Mouse (Mus musculus) adipocyte (in vitro differentiated cells): ENCODE results near the gene Best1.

ENCODE experiments used
- DNase-seq: peaks from one replicate; pipeline ENCODE4 v3.0.0-alpha.2; 2016; ENCODE audit warnings: low spot score

The Best1 gene

DNA sequence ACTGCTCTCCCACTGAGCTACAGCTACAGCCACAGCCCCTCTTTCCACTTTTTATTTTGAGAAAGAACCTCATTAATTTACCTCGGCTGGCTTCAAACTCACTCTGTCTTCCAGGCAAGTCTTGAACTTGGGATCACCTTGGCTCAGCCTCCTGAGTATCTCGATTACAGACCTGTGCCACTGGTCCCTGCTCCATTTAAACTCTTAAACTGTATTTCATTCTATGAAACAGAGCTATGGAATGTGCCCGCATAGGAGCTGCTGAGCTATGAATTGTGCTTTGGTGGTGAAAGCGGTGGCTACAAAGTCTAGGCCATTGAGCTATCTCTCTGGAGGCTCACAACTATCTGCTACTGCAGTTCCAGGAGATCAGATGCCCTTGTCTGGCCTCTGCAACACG, 43.5 kb downstream of the Best1 start:
- no peak for DNase-seq

DNA sequence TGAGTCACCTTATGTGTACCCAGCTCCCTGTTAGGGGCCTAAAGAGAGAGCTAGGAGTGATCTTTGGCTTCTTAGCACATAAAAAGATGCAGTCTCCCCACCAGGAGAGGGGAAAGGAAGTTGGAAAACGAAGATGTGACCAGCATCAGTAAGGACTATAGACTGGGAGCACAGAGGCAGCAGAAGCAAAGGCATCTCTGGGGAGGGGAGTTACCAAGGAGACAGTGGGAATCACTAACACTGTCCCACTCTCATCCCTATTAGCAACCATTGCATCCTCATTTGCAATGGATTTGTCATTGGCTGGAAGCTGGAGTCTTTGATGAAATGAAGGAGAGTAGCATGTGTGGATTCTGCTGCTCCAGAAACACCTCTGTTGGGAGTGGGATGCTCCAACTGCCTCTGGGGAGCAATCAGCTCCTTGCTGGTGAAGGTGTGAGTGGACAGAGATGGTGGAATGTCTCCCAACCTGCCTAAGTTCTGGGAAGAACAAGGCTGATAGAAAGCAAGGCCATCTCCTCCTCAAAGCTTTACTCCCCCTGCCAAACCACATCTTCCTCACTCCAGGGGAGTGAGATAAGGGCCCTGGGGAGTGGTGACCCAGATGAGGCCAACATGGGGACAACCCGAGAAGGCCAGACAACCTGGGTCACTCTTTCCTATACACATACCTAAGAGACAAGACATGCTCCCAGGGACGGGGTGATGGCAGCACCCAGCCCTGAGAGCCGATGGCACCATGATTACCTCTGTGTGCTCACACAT, 44.6 kb downstream of the Best1 start:
- DNase-seq = no peak

DNA sequence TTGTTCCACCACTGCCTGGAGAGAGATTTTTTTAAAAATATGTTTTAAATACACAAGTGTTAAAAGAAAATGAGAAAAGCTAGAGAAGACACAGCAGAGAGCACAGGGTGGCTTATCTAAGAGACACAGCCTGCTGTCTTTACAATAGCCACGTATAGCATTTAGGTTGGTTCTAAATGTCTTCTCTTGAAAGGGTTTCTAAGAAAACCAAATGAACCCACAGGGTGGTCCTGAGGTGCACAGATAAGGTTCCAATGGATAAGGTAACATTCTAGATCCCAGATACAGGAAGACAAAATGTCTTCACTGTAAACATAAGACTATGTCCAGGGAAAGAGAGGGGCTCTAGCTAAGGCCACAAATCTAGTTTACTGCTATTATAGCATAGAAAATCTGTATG, 46.0 kb downstream of the Best1 start:
- DNase-seq = no peak

DNA sequence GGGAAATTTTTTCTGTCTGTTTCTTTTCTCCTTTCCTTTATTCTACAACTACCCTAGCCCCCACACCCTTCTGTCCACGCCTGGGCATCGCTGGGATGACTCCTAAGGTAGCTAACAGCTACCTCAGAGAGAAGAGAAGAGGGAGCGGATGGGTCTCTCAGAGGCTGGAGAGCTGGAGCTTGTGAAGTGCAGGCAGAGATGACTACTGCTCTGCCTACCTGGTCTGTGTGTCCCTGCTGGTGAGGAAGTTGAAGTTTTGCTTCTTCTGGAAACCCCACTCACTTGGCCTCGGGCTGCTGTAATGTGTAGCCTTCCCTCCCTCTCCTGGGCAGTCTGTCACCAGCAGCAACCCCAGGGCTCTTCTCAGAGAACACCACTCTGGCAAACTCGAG, 46.6 kb downstream of the Best1 start:
- DNase-seq = no peak

DNA sequence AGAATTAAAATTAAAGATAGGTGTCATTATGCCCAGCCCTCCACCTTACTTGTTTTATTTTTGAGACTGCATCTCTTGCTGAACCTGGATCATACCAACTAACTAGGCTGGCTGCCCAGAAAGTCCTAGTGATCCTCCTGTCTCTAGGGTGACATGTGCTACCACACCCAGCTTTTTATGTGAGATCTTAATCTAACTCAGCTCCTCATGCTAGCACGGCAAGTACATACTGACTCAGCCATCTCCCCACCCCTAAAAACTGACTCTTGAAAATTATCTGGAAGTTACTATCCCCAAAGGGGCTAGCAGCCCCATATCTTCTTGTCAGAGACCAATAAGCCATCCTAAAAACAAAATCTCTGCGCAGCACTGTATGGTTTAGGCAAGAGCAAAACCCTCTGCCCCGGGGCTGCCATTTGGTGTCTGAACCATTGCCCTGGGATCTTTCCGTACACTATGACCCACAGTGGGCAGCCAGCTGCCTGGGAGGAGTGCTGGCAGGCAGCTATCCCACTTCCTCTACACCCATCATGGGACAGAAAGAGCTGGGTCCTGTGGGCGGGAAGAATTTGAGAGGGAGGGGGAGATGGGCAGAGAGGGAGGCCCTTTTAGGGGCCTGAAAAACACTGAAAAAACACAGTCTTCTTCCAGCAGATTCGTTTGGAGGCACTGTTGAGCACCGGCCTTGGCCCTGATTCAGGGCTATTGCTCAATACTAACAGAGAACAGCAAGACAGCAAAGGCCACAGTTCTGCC, 47.2 kb downstream of the Best1 start:
- DNase-seq = peak; percentile 100

DNA sequence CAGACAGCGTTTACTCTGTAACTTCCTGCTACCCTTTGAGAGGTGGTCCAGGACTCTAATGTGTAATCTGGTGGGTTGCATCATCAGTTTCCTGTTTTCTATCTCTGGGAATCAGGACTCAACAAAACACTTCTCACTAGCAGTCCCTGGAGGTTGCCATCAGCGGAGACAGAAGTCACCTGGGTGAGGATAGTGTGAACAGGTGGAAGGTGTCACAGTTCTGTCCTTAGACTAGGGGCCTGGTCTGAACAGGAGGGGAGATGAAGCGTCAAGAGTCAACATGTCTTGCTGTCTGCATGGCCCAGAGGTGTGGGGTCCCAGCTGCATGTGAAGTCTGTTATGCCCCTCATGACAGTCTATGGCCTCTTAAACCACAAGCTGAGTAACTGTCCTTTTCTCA, 48.5 kb downstream of the Best1 start:
- DNase-seq = no peak

DNA sequence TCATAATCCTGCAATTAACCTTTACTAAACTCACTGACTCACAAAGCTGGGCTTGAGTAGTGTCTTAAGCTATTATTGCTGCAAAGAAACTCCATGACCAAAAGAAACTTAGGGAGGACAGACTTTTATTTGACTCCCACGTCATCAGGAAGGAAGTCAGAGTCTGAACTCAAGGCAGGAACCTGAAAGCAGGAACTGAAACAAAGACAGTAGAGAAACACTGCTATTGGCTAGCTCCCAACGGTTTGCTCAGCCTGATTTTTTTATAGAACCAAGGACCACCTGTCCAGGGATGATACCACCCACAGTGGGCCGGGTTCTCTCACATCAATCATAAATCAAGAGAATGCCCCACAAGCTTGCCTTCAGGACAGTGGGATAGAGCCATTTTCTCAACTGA, 49.0 kb downstream of the Best1 start:
- DNase-seq = no peak

DNA sequence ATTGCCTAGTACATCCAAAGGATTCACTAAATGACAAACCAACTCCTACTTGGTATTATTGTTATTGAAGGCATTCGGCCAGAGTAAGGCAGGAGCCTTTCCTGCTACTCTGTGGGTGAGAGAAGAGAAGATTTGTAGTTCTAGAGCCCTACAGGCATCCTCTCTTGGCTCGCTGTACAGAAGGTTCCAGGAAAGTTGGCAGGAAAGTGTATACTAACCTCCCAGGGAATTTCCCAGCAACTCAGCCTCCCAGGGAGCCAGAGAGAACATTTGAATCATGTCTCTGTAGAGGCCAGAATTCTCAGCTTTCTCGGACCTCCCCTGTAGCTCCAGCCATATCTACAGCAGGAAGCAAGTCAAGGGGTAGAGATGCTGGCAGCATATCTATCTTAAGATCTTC, 54.4 kb downstream of the Best1 start:
- peak; percentile 94 for DNase-seq

DNA sequence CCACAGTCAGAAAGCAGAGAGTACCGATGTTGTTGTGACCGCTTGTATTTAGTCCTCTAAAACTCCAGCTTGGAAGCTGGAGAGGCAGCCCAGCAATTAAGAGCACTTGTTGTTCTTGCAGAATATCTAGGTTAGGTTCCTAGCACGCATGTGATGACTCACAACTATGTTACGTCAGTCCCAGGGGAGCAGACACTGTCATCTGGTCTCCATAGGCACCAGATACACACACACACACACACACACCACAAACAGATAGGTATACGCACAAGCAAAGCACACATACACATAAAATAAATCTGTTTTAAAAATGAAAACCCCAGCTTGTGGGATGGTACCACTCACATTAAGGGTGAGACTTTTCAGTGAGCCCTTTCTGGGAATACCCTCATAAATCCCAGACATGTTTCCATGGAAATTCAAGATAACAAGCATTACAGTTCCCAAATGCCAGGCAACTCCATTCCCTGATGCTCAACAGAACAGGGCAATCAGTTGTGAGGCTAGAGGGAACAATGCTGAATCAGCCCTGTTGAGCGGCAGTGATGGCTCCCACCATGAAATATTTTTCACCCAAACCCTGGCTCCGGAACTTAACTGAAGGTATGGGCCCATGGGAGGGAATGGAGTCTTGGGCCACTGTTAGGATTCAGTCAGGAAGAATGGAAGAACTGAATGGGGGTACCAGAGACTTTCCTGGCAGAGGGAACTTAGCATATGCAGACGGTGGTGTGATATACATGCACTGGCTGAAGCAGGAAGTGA, 55.5 kb downstream of the Best1 start:
- peak; percentile 74 for DNase-seq

DNA sequence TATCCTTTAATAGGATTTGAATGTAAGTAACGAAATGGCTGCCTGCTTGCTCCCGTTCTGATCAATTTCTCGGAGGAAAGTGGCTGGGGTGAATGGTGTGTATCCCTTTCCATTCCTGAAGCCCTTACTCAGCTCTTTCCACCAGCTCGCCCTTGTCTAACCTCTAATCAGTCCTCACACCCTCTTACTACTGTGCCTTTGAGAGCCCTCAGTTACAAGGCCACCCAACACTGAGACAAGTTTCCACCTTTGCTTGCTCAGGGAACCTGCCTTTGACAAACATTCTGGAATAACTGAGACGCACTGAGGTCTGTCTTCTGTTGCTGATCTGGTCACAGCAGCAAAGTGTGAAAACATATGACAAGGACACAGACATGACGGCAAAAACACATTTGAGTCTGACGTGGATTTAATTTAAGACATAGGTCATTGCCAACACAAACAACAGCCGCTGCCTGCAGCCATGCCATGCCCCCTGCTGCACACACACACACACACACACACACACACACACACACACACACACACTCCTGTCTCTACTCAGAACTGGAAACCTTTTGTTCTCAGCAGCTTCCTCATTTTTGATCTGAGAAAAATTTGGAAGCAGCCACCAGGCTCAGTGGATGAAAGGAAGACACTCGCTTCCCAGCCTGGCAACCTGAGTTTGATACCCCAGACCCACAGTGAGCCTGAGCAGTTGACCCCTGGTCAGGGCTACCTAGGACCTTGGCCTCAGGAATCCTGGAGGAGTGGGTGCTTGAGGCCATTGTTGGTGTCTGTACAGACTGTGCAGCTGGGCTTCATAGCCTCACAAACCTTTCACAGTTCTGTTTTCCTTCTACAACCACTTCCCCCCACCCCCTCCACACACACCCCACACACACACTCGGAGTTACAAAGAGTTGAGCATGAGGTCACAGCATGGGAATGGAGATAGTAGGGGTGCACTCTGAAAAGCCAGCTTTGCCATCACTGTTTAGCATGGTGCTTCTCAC, 58.6 kb downstream of the Best1 start:
- no peak for DNase-seq

DNA sequence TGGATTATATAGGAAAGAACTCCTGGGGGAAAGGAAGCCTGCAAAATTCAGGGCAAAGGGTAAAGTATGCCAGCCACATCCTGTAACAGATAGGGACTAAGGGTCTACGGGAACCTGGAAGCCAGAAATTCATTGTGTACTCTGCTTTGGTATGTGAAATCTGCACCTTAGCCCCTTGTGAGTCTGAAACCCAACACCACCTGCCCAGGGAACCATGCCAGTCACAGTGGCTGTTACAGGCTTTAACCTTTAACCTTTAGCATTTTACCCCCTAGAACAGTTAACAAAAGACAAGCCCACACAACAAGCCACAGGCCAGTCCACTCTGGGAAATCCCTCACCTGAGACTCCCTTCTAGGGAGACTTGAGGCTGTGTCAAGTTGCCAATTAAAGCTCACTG, 59.6 kb downstream of the Best1 start:
- DNase-seq = no peak

DNA sequence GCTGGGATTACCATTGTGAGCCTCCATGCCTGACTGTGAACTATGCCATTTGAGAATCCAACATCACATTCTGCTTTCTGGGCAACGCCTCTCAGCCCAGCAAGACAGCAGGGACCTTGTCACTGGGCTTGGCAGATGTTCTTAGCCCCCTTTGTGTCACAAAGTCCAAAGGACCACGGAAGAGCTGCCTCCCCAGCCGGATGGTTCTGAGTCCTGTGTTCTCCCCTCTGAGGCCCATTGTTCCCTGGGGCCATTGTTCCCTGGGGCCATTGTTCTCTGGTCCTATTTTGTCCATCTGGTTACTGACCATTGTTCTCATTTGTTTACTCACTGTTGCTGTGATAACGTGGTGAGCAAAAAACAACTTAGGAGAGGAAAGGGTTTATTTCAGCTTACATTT, 60.5 kb downstream of the Best1 start:
- DNase-seq = no peak

DNA sequence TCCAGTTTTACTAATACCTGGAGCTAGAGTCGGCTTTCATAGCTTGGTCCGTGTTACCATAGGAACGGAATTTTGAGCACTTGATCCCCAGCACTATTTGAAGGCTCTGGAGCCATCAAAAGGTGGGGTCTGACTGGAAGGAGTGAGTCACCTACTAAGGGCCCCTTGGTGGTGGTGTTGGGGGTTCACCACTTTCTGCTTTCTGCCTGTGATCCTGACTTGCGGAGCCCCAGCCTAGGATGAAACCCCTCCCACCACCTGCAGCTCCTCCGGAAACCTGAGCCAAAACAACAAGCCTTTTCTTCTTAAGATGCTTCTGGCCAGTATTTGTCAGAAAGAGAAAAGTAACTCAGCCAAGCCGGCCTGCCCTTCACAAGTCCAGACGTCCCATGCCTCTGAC, 61.6 kb downstream of the Best1 start:
- DNase-seq = no peak

DNA sequence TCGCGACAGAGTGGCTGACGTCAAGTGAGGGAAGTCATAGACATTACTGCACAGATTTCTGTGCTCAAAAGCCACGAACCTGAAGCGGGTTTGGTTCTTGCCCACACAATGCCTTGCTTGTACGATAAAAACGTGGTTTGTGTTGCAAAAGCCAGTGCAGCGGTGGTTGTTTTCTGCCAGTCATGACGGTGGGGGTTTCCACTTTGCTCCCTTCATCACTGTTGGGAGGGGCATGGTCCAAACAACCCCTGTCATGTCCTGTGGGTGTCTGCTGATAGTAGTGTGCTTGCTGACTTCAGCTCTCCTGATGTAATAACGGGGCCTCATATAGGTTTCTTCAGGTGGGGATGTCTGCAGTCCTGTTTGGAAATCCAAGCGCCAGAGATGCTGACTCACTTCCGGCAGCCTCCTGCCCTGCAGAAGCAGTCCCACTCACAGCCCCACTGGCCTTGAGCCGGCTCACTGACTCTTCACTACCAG, 62.6 kb downstream of the Best1 start:
- DNase-seq = no peak

DNA sequence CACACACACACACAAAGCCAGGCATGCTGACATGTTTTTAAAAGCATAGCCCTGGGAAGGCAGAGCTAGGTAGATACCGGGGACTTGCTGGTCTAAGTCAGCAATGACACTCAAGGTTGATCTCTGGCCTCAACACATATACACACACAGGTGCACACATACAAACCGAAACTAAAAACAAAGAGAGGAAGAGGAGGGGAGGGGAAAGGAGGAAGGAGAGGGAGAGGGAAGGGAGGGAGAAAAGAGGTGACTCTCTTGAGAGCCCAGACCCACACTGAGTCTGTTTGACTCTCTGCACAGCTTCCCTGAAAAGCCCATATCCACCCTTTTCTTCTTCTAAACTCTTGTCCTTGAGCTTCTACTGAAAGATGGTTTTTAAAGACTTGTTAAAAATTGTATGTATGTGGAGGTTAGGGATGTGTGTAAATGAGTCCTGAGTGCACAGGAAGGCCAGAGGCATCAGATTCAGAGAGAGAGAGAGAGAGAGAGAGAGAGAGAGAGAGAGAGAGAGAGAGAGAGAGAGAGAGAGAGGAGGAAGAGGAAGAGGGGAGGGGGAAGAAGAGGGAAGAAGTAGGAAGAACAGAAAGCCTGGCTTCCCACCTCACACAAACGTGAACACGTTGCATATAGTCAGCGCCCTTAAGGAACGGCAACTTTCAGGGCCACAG, 63.1 kb downstream of the Best1 start:
- no peak for DNase-seq

DNA sequence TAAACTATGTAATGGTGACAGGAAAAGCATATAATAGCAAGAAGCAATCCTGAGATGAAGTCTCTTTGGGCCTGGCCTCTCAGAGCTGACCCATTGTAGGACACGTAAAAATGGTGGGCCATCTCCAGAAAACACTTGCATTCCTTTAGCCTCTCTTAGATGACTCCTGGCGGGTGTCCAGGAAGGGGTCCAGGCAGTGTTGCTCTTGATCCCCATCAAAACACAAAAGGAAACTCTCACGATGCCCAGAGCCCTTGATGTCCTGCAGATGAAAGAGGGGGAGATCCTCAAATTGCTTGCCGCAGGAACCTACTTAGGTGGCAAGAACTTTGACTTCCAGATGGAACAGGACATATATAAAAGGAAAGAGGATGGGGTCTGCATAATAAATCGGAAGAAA, 64.0 kb downstream of the Best1 start:
- no peak for DNase-seq

DNA sequence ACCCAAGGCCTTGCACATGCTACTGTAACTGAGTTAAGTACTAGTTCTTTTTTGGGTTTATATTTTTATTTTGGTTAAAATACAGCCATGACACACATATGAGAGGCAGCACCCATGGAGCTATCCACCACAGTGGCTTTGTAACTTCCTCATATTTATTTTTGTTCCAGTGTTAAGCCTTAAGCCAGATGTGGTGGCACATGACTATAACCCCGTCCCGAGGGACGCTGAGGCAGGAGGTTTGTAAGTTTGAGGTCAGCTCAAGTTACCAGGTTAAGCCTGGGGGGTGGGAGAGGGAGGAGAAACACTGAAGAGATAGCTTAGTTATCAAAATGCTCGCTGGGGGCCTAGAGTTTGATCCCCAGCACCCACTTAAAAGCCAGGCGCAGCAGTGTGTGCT, 64.9 kb downstream of the Best1 start:
- peak; percentile 60 for DNase-seq
